Mouse (Mus musculus) heart, adult 10 weeks (tissue): ENCODE measurements around the gene Shkbp1. TPM values are rescaled to one million over a fixed set of nuclear protein-coding genes. Genes with fewer than 3 reads are reported as not detected.

Experiments
- polyA plus RNA-seq: library from polyadenylated mRNA; stranded (reverse); fragments of 350-450 nt; fragmentation: Illumina TruSeq; extraction: RNeasy Lipid Tissue Mini Kit (QIAGEN cat#74804); gene quantifications from one replicate; pipeline ENCODE4 v1.2.3, GENCODE M21; 2014; ENCODE audit warnings: low read depth, low replicate concordance

The Shkbp1 gene
- polyA plus RNA-seq: 9.0 TPM

DNA sequence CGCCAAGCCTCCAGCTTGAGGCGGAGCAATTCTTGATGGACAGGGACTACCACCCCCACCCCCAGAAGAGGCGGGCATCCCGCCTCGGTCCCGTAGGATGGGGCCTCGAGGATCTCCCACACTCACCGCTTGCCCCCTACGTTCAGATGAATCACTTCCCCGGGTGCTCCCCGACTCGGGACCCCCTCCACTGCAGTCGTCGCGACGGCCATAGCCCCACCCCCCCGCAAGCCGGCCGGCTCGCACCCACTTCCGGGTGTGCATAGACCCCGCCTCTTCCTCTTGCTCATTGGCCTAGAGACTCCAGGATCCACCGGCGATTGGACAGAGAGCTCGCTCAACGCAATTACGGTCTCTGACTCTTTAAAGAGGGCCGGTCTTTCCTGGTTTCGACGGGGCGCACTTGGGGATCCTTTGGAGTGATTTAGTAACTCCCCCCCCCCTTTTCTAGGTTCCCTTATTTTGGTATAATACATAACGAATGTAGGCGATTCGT lies at the start of gene Shkbp1:
Shkbp1 (minus strand) TSS at position 275 of the 496 bp plus-strand sequence.

DNA sequence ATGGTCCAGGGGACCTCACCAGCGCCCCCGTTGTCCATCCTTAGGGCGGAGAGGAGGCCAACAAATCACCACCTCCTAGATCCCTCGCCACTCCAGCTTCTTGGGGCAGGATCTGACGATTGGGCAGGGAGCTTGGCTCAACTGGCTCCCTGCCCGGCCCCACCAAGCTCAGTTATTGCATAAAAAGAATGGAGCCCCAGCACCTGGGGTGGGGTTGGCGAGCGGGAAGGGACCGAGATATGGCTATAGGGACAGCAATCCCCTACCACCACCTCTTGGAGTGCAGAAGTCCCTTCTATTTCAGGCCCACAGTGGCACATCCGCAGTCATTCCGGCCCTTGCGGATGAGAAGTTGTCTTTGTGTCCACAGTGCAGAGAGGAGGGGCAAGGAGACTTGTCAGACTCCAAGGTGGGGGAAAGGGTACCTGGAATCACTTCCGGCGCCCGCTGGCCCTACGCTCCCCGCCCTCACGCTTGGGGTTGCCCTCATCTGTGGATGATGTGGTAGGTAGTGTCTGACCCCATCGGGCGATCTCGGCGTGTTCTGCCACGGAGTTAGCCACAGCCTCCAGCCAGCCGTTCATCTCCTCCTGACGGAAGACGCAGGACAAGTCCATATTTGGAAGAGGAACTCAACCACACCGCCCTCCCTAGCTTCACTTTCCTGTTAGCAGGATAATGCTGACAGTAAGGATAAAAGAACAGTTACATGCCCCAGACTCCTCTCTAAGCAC lies 1.2 kb upstream of the Shkbp1 start, which contains the start of gene Gm20479:
Gm20479 (minus strand) TSS at position 559 of the 734 bp plus-strand sequence.

DNA sequence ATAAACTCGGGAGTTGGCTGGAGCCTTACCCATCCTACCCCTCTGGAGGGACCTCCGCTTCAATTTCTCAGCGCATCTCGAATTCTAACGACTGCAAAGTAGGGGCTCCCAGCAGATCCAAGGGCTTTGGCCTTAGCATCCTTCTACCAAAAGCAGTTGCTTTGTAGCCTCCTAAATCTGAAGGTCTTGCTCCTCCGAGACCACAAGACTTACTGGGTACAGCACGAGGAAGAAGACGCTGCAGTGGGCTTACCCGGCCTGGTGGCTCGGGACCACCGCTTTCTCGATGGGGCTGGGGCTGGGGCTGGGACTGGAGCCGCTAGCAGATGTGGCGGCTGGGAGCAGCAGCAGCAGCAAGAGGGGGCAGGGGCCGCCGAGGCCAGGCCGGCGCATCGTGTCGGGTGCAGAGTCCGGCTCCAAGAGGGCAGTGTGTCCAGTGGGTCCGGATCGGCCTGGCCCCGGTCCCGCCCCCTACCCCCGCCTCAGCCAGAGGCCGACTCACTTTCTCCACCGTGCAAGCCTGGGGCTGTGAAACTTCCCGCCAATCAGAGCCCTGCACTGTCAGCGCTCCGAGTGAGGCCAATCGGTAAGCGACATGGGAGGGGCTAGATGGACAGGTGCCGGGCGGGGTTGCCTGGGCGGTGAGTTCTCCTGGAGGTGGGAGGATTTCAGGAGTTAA lies 18.5 kb downstream of the Shkbp1 start, which contains the start of gene Ltbp4:
Ltbp4 (minus strand) TSS at position 518 of the 679 bp plus-strand sequence.

Other genes starting within 250 kb of the Shkbp1 start
- 1.7 TPM for gene Cyp2f2, start 236.1 kb downstream of the Shkbp1 start, polyA plus RNA-seq
- not detected for gene Cyp2t4, start 202.3 kb downstream of the Shkbp1 start, polyA plus RNA-seq
- 44.6 TPM for gene Egln2, start 189.2 kb downstream of the Shkbp1 start, polyA plus RNA-seq
- gene Rab4b, start 177.1 kb downstream of the Shkbp1 start, polyA plus RNA-seq: 17.7 TPM
- not detected for gene Gm21983, start 174.9 kb downstream of the Shkbp1 start, polyA plus RNA-seq
- not detected for gene Mia, start 174.9 kb downstream of the Shkbp1 start, polyA plus RNA-seq
- 9.3 TPM for gene BC024978, start 160.2 kb downstream of the Shkbp1 start, polyA plus RNA-seq
- gene Snrpa, start 159.7 kb downstream of the Shkbp1 start, polyA plus RNA-seq: 36.3 TPM
- gene Itpkc, start 127.4 kb downstream of the Shkbp1 start, polyA plus RNA-seq: 4.3 TPM
- gene Coq8b, start 123.0 kb downstream of the Shkbp1 start, polyA plus RNA-seq: 8.5 TPM
- 5.8 TPM for gene Numbl, start 97.6 kb downstream of the Shkbp1 start, polyA plus RNA-seq
- gene Ltbp4, start 18.3 kb downstream of the Shkbp1 start, polyA plus RNA-seq: 237 TPM
- not detected for gene Gm20479, start 1.4 kb upstream of the Shkbp1 start, polyA plus RNA-seq
- gene Sptbn4, start 91.7 kb upstream of the Shkbp1 start, polyA plus RNA-seq: 0.29 TPM
- 21.6 TPM for gene Blvrb, start 92.0 kb upstream of the Shkbp1 start, polyA plus RNA-seq
- gene Sertad3, start 117.7 kb upstream of the Shkbp1 start, polyA plus RNA-seq: 5.5 TPM
- gene Sertad1, start 130.9 kb upstream of the Shkbp1 start, polyA plus RNA-seq: 13.5 TPM
- gene Prx, start 143.3 kb upstream of the Shkbp1 start, polyA plus RNA-seq: 0.76 TPM
- gene Hipk4, start 167.2 kb upstream of the Shkbp1 start, polyA plus RNA-seq: not detected
- gene Pld3, start 197.2 kb upstream of the Shkbp1 start, polyA plus RNA-seq: 25.0 TPM
- gene 2310022A10Rik, start 197.2 kb upstream of the Shkbp1 start, polyA plus RNA-seq: 54.0 TPM
- 171 TPM for gene Akt2, start 235.5 kb upstream of the Shkbp1 start, polyA plus RNA-seq